Mouse (Mus musculus): Measurements from ENCODE around the gene Slc38a8.

- no peak for TF ChIP-seq CTCF (IDR thresholded peaks at IDR 0.05; ENCODE audit: low read depth, low read length)
- TF ChIP-seq GATA1 (IDR thresholded peaks at IDR 0.05; ENCODE audit: borderline replicate concordance, low read length), result no peak
- no peak for TF ChIP-seq POLR2AphosphoS5 (IDR thresholded peaks at IDR 0.05; ENCODE audit: insufficient replicate concordance, low read depth, low read length)
- TF ChIP-seq TAL1 (conservative IDR thresholded peaks at IDR 0.05; ENCODE audit: low read depth, low read length), result no peak
These were observed 43.1 kb upstream of the Slc38a8 start for GRCm38 (mm10) chr8:119544606-119545005.

Measured in G1E (cell line).